Mouse (Mus musculus) R1 (cell line): Measurements from ENCODE around the gene Pheta1.
"Not testable (repeated sequence)": the region's sequence is repeated elsewhere in the genome, so short reads cannot be mapped to it uniquely, and the experiment has no call there.

Experiments used
- DNase-seq: peaks from one replicate; pipeline ENCODE4 v3.0.0-alpha.2; 2018; ENCODE audit warnings: low read depth, low spot score

Pheta1 gene

GRCm38 (mm10) chr5:121843138-121843905 is 5.5 kb upstream of the Pheta1 start:
- peak; percentile 79 for DNase-seq

- DNase-seq, result no peak
Observed at GRCm38 (mm10) chr5:121845361-121845760, 3.4 kb upstream of the Pheta1 start.

GRCm38 (mm10) chr5:121846322-121846721 is 2.5 kb upstream of the Pheta1 start:
- DNase-seq, result peak; percentile 66

GRCm38 (mm10) chr5:121847269-121847668 is 1.5 kb upstream of the Pheta1 start:
- not testable (repeated sequence) for DNase-seq

GRCm38 (mm10) chr5:121848035-121848519 is 707 bp upstream of the Pheta1 start:
- peak; percentile 90 for DNase-seq

- no peak for DNase-seq
Observed at GRCm38 (mm10) chr5:121849478-121850349, 930 bp downstream of the Pheta1 start.

GRCm38 (mm10) chr5:121853368-121854051 is 4.7 kb downstream of the Pheta1 start:
- no peak for DNase-seq

GRCm38 (mm10) chr5:121854768-121855167 is 6.0 kb downstream of the Pheta1 start:
- DNase-seq, result no peak

GRCm38 (mm10) chr5:121856740-121857139 is 8.0 kb downstream of the Pheta1 start:
- DNase-seq, result no peak

GRCm38 (mm10) chr5:121858427-121858826 is 9.6 kb downstream of the Pheta1 start:
- DNase-seq, result no peak

GRCm38 (mm10) chr5:121861964-121862363 is 13.2 kb downstream of the Pheta1 start:
- no peak for DNase-seq

- peak; percentile 54 for DNase-seq
Observed at GRCm38 (mm10) chr5:121864330-121864729, 15.5 kb downstream of the Pheta1 start.

- DNase-seq, result peak; percentile 76
Observed at GRCm38 (mm10) chr5:121867963-121868362, 19.2 kb downstream of the Pheta1 start.

- DNase-seq, result no peak
Observed at GRCm38 (mm10) chr5:121870832-121871231, 22.0 kb downstream of the Pheta1 start.

GRCm38 (mm10) chr5:121871515-121872030 is 22.8 kb downstream of the Pheta1 start:
- DNase-seq, result peak; percentile 79

- peak; percentile 85 for DNase-seq
Observed at GRCm38 (mm10) chr5:121872158-121872557, 23.4 kb downstream of the Pheta1 start.

GRCm38 (mm10) chr5:121875041-121875440 is 26.3 kb downstream of the Pheta1 start:
- DNase-seq, result no peak

GRCm38 (mm10) chr5:121876901-121877300 is 28.1 kb downstream of the Pheta1 start:
- no peak for DNase-seq

- DNase-seq, result no peak
Observed at GRCm38 (mm10) chr5:121878703-121879102, 29.9 kb downstream of the Pheta1 start.

- peak; percentile 84 for DNase-seq
Observed at GRCm38 (mm10) chr5:121879211-121879610, 30.4 kb downstream of the Pheta1 start.

- no peak for DNase-seq
Observed at GRCm38 (mm10) chr5:121883356-121883755, 34.6 kb downstream of the Pheta1 start.

GRCm38 (mm10) chr5:121889375-121889774 is 40.6 kb downstream of the Pheta1 start:
- no peak for DNase-seq
